Mouse (Mus musculus) spleen, adult 2 months (tissue): Measurements from ENCODE around the gene Gm20518.

ENCODE experiments used
- CTCF ChIP-seq: fragments of 200-500 bp; IDR thresholded peaks from 2 replicates; pipeline ENCODE4 v1.5.1; 2011; ENCODE audit warnings: mild to moderate bottlenecking, inconsistent platforms; ENCODE audit not compliant: insufficient read depth, insufficient read length, insufficient replicate concordance; ENCODE audit errors: extremely low read depth
- POLR2A ChIP-seq: fragments of 200-500 bp; IDR thresholded peaks from 2 replicates; pipeline ENCODE4 v1.6.1; 2011; ENCODE audit warnings: low read depth, low read length, inconsistent platforms

DNA sequence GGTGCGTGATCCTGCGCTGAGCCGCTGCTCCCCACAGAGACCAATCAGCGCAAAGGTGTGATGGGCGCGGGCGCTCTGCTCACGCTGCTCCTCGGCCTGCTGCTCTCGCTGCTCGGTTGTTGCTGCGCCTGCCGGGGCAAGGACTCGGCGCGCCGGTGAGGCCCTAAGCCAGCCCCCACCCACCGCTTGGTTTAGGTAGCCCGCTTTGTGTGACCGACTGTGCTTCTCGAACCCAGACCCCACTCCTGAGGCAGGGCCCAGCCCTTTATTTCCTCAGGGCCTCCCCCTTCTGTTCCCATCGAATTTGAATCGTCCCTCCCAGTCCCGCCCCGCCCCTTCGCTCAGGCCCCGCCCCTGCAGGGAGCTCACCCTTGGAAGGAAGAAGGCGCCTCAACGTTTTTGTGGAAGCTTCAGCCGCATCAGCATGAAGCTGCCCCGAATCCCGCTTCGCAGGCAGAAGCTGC lies 87.0 kb downstream of the Gm20518 start:
- TF ChIP-seq POLR2A (no peak), CTCF (no peak)
